Mouse (Mus musculus): Measurements from ENCODE around the gene Card9.
"Not testable (repeated sequence)": the region's sequence is repeated elsewhere in the genome, so short reads cannot be mapped to it uniquely, and the experiment has no call there.

The Card9 gene

GRCm38 (mm10) chr2:26360772-26361171 is at the start of gene Card9:
Gene Card9, minus strand, starts transcription at chr2:26360918.
- no peak for DNase-seq (ENCODE audit: low read depth, low spot score)

- DNase-seq (ENCODE audit: low read depth, low spot score) = no peak
Measured at GRCm38 (mm10) chr2:26410091-26410490, 49.4 kb upstream of the Card9 start.

GRCm38 (mm10) chr2:26409362-26409761 is 48.6 kb upstream of the Card9 start:
- DNase-seq (ENCODE audit: low read depth, low spot score) = no peak

- peak; percentile 93 for DNase-seq (ENCODE audit: low read depth, low spot score)
Measured at GRCm38 (mm10) chr2:26408515-26409356, 48.0 kb upstream of the Card9 start, which contains the start of gene Inpp5e. Gene Inpp5e, minus strand, starts transcription at chr2:26409203.

GRCm38 (mm10) chr2:26403306-26403705 is 42.6 kb upstream of the Card9 start:
- no peak for DNase-seq (ENCODE audit: low read depth, low spot score)

- no peak for DNase-seq (ENCODE audit: low read depth, low spot score)
Measured at GRCm38 (mm10) chr2:26402265-26402664, 41.5 kb upstream of the Card9 start.

GRCm38 (mm10) chr2:26401023-26401422 is 40.3 kb upstream of the Card9 start:
- DNase-seq (ENCODE audit: low read depth, low spot score) = no peak

- no peak for DNase-seq (ENCODE audit: low read depth, low spot score)
Measured at GRCm38 (mm10) chr2:26400296-26400695, 39.6 kb upstream of the Card9 start.

- DNase-seq (ENCODE audit: low read depth, low spot score) = no peak
Measured at GRCm38 (mm10) chr2:26399647-26400046, 38.9 kb upstream of the Card9 start.

- no peak for DNase-seq (ENCODE audit: low read depth, low spot score)
Measured at GRCm38 (mm10) chr2:26398978-26399377, 38.3 kb upstream of the Card9 start.

- DNase-seq (ENCODE audit: low read depth, low spot score) = no peak
Measured at GRCm38 (mm10) chr2:26391617-26392016, 30.9 kb upstream of the Card9 start.

- no peak for DNase-seq (ENCODE audit: low read depth, low spot score)
Measured at GRCm38 (mm10) chr2:26390954-26391353, 30.2 kb upstream of the Card9 start.

- DNase-seq (ENCODE audit: low read depth, low spot score) = peak; percentile 80
Measured at GRCm38 (mm10) chr2:26389154-26389690, 28.5 kb upstream of the Card9 start, which contains the start of the genes Entr1 and Pmpca. Gene Entr1, minus strand, starts transcription at chr2:26389316. Gene Pmpca, plus strand, starts transcription at chr2:26389339.

- no peak for DNase-seq (ENCODE audit: low read depth, low spot score)
Measured at GRCm38 (mm10) chr2:26388682-26389153, 28.0 kb upstream of the Card9 start.

- DNase-seq (ENCODE audit: low read depth, low spot score) = no peak
Measured at GRCm38 (mm10) chr2:26387713-26388112, 27.0 kb upstream of the Card9 start.

GRCm38 (mm10) chr2:26380871-26381270 is 20.2 kb upstream of the Card9 start:
- DNase-seq (ENCODE audit: low read depth, low spot score) = not testable (repeated sequence)

GRCm38 (mm10) chr2:26380131-26380771 is 19.5 kb upstream of the Card9 start, which contains the start of gene Snapc4:
Gene Snapc4, minus strand, starts transcription at chr2:26380653.
- DNase-seq (ENCODE audit: low read depth, low spot score) = peak; percentile 82

GRCm38 (mm10) chr2:26372396-26372795 is 11.7 kb upstream of the Card9 start:
- DNase-seq (ENCODE audit: low read depth, low spot score) = no peak

- no peak for DNase-seq (ENCODE audit: low read depth, low spot score)
Measured at GRCm38 (mm10) chr2:26368572-26368971, 7.9 kb upstream of the Card9 start.

- no peak for DNase-seq (ENCODE audit: low read depth, low spot score)
Measured at GRCm38 (mm10) chr2:26367911-26368310, 7.2 kb upstream of the Card9 start.

- DNase-seq (ENCODE audit: low read depth, low spot score) = no peak
Measured at GRCm38 (mm10) chr2:26364738-26365465, 4.2 kb upstream of the Card9 start.

GRCm38 (mm10) chr2:26363481-26363880 is 2.8 kb upstream of the Card9 start:
- no peak for DNase-seq (ENCODE audit: low read depth, low spot score)
